Mouse (Mus musculus) common myeloid progenitor, adult 5-6 weeks (primary cell): Measurements from ENCODE around the gene Pla2g4a. TPM values are rescaled to one million over a fixed set of nuclear protein-coding genes. Genes with fewer than 3 reads are reported as not detected.

Experiments
- ATAC-seq: replicated peaks from 2 replicates; pipeline ENCODE4 v1.8.0; 2016; ENCODE audit warnings: low read depth, mild to moderate bottlenecking, moderate TSS enrichment, inconsistent platforms; ENCODE audit not compliant: poor library complexity, severe bottlenecking
- total RNA-seq: library from RNA; stranded (forward); fragments of 200-1000, 187-1606 nt; gene quantifications from 2 replicates; pipeline ENCODE4 v1.2.3, GENCODE M21; 2017

Pla2g4a gene
- total RNA-seq, 1 experiment from 2014 or later, result 98.8 TPM

GRCm38 (mm10) chr1:149939261-149940032, 21.6 kb downstream of the Pla2g4a start:
- peak; percentile 59 for ATAC-seq

- peak; percentile 59 for ATAC-seq
Observed at GRCm38 (mm10) chr1:149937825-149938224, 23.3 kb downstream of the Pla2g4a start.

- ATAC-seq, result 0 out of 2 replicates have a peak, but pooled peaks have one; percentile 18
Observed at GRCm38 (mm10) chr1:149929140-149929539, 31.9 kb downstream of the Pla2g4a start.

- peak; percentile 94 for ATAC-seq
Observed at GRCm38 (mm10) chr1:149923737-149924136, 37.4 kb downstream of the Pla2g4a start.

- no peak for ATAC-seq
Observed at GRCm38 (mm10) chr1:149922219-149922618, 38.9 kb downstream of the Pla2g4a start.

- ATAC-seq, result no peak
Observed at GRCm38 (mm10) chr1:149921325-149921724, 39.8 kb downstream of the Pla2g4a start.

- no peak for ATAC-seq
Observed at GRCm38 (mm10) chr1:149919301-149919700, 41.8 kb downstream of the Pla2g4a start.

- no peak for ATAC-seq
Observed at GRCm38 (mm10) chr1:149912984-149913383, 48.1 kb downstream of the Pla2g4a start.

GRCm38 (mm10) chr1:149911050-149911449, 50.0 kb downstream of the Pla2g4a start:
- peak; percentile 99 for ATAC-seq

GRCm38 (mm10) chr1:149898001-149898625, 63.0 kb downstream of the Pla2g4a start:
- no peak for ATAC-seq

GRCm38 (mm10) chr1:149896590-149896989, 64.5 kb downstream of the Pla2g4a start:
- ATAC-seq, result no peak

- ATAC-seq, result no peak
Observed at GRCm38 (mm10) chr1:149894940-149895339, 66.2 kb downstream of the Pla2g4a start.

GRCm38 (mm10) chr1:149893903-149894302, 67.2 kb downstream of the Pla2g4a start:
- no peak for ATAC-seq

GRCm38 (mm10) chr1:149891057-149891456, 70.0 kb downstream of the Pla2g4a start:
- ATAC-seq, result peak; percentile 50; the same call in 1 of the 2 replicates

- ATAC-seq, result no peak
Observed at GRCm38 (mm10) chr1:149882419-149883025, 78.6 kb downstream of the Pla2g4a start.

- ATAC-seq, result no peak
Observed at GRCm38 (mm10) chr1:149878175-149878574, 82.9 kb downstream of the Pla2g4a start.

- no peak for ATAC-seq
Observed at GRCm38 (mm10) chr1:149876502-149876901, 84.6 kb downstream of the Pla2g4a start.

GRCm38 (mm10) chr1:149871625-149872024, 89.5 kb downstream of the Pla2g4a start:
- ATAC-seq, result no peak

GRCm38 (mm10) chr1:149867323-149867722, 93.8 kb downstream of the Pla2g4a start:
- ATAC-seq, result no peak

- no peak for ATAC-seq
Observed at GRCm38 (mm10) chr1:149866202-149866601, 94.9 kb downstream of the Pla2g4a start.

- no peak for ATAC-seq
Observed at GRCm38 (mm10) chr1:149862801-149863200, 98.3 kb downstream of the Pla2g4a start.
